Mouse (Mus musculus) kidney, postnatal 0 days (tissue): ENCODE measurements around the gene C130050O18Rik. TPM values are rescaled to one million over a fixed set of nuclear protein-coding genes. Genes with fewer than 3 reads are reported as not detected.
A peak's percentile ranks its signal among the peaks of the same experiment; 100 is the strongest.

Experiments
- ATAC-seq: fragments of 200-750 bp; cut with Nextera tagmentation; replicated peaks from 2 replicates; pipeline ENCODE4 v1.8.0; 2017; ENCODE audit warnings: low read depth, moderate number of reproducible peaks, moderate TSS enrichment, moderate library complexity; ENCODE audit not compliant: low FRiP score
- DNase-seq: peaks from one replicate; pipeline ENCODE4 v3.0.0-alpha.2; 2016; ENCODE audit warnings: low spot score
- H3K27ac ChIP-seq: fragments of 300-500 bp; sonication (generic); 2 replicates; pipeline ENCODE4 v1.5.1; 2014; ENCODE audit warnings: mild to moderate bottlenecking
- H3K27me3 ChIP-seq: fragments of 300-500 bp; sonication (generic); 2 replicates; pipeline ENCODE4 v1.6.1; 2014; ENCODE audit warnings: low read length, mixed read lengths; ENCODE audit not compliant: insufficient read depth
- H3K36me3 ChIP-seq: fragments of 300-500 bp; sonication (generic); 2 replicates; pipeline ENCODE4 v1.6.1; 2014; ENCODE audit warnings: low read length, mixed read lengths; ENCODE audit not compliant: insufficient read depth
- H3K4me1 ChIP-seq: fragments of 300-500 bp; sonication (generic); replicated peaks from 2 replicates; pipeline ENCODE4 v1.6.1; 2014; ENCODE audit warnings: antibody characterized with exemption, low read length, mixed read lengths; ENCODE audit not compliant: insufficient read depth
- H3K4me2 ChIP-seq: fragments of 300-500 bp; sonication (generic); 2 replicates; pipeline ENCODE4 v1.6.1; 2014; ENCODE audit warnings: mild to moderate bottlenecking, low read length, moderate library complexity, mixed read lengths
- H3K4me3 ChIP-seq: fragments of 300-500 bp; sonication (generic); replicated peaks from 2 replicates; pipeline ENCODE4 v1.5.1; 2014; ENCODE audit warnings: low read depth, low read length
- H3K9ac ChIP-seq: fragments of 300-500 bp; sonication (generic); 2 replicates; pipeline ENCODE4 v1.6.1; 2014; ENCODE audit warnings: low read depth, low read length
- H3K9me3 ChIP-seq: fragments of 300-500 bp; sonication (generic); replicated peaks from 2 replicates; pipeline ENCODE4 v1.6.1; 2016; ENCODE audit warnings: low read length, inconsistent platforms, mixed read lengths
- CTCF ChIP-seq: IDR thresholded peaks from 2 replicates; pipeline ENCODE4 v1.5.1; 2016; ENCODE audit warnings: antibody characterized with exemption, low read depth, mild to moderate bottlenecking, moderate library complexity
- WGBS: fragments of 180-500 bp; shearing (Covaris S2); extraction: QIAGEN DNeasy Blood & Tissue Kit; methylation state at CpG from one replicate; pipeline ENCODE4 v1.1.7; 2014; 5-methylcytosine and 5-hydroxymethylcytosine counted together
- polyA plus RNA-seq: library from polyadenylated mRNA; unstranded; fragments of >200 nt; fragmentation: Nextera tagmentation; extraction: Ambion mirVana; gene quantifications from 2 replicates; pipeline ENCODE4 v1.2.1, GENCODE M21; 2015

Gene C130050O18Rik
- polyA plus RNA-seq, 1 experiment from 2014 or later = 1.2 TPM

DNA sequence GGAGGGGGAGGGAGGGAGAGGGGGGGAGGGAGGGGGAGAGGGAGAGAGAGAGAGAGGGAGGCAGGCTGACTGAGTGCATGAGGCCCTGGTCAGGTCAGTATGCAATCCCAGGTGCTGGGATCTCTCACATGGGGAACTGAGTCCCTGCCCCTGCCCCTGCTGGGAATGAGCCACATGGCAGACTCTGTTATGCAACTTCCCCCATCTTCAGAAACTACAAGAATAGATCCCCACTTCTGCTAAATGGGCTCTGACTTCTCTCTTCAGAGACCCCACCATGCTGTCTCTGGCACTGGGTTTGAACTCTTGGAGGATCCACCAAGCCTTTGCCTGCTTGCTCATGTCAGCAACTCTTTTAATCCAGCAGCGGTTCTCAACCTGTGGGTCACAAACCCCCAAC, 39.3 kb upstream of the C130050O18Rik start:
- TF ChIP-seq CTCF = no peak
- DNase-seq (no peak), ATAC-seq (no peak)
- Histone ChIP-seq H3K4me3 (no peak overlapping the region), H3K4me2 (no peak overlapping the region), H3K27me3 (no peaks in the 10 kb centered on the region), H3K9me3 (no peaks in the 10 kb centered on the region), H3K36me3 (no peaks in the 10 kb centered on the region), H3K27ac (no peak overlapping the region), H3K9ac (no peak overlapping the region), H3K4me1 (peaks cover 13% of the 10 kb centered on the region)
- WGBS = 71% methylated on average over 1 of the region's 1 CpGs

DNA sequence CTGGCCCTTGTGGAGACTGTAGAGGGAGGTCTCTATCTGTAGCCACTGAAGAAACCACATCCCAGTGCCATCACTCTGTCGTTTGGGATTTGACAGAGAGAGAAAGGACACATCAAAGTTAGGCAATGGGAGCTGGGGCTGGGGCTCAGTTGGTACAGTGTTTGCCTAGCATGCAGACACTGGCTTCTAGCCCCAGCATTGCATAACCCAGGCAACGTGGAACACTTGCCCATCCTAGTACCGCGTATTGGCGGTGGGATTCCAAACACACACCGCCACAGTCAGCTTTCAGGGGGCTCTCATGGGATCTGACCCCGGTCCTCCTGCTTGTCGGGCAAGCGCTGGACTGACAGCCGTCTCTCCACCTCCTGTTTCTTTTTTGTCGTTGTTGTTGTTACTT, 38.6 kb upstream of the C130050O18Rik start:
- H3K27ac ChIP-seq = no peak overlapping the region
- H3K9ac ChIP-seq = no peak overlapping the region
- peaks cover 20% of the 10 kb centered on the region for H3K4me1 ChIP-seq
- ATAC-seq (no peak), DNase-seq (no peak)
- TF ChIP-seq CTCF = no peak
- 83% methylated on average over 11 of the region's 11 CpGs for WGBS
- H3K36me3 ChIP-seq = no peaks in the 10 kb centered on the region
- no peak overlapping the region for H3K4me2 ChIP-seq
- no peak overlapping the region for H3K4me3 ChIP-seq
- no peaks in the 10 kb centered on the region for H3K9me3 ChIP-seq
- H3K27me3 ChIP-seq = no peaks in the 10 kb centered on the region

DNA sequence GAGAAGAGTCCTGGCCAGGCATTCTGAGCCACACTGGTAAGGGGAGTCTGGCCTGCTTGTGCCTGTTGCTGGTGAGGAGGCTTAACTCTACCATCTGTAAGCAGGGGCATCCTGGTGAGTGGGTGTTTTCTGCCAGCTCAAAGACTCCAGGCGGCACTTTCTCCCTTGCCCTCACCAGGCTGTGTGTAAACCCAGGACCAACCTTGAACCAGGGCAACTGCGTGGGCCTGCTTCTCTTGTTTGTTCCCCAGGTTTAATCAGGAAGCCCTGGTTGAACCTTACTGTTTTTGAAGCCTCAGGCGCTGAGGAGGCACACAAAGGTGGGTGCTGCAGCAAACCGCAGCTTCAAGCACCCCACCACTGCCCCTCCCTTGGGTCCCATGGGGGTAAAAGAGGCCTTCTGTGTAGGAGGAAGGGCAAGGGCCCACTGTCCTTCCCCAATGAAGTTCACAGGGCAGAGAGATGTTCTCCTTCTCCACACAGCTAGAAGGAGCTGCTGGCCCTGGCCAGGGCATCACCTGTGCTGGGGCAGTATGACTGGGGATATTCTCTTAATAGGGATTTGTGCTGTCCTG, 37.1 kb upstream of the C130050O18Rik start:
- Histone ChIP-seq H3K4me1 (peaks cover 30% of the 10 kb centered on the region), H3K36me3 (no peaks in the 10 kb centered on the region), H3K4me3 (no peak overlapping the region), H3K9ac (no peak overlapping the region), H3K9me3 (no peaks in the 10 kb centered on the region), H3K27ac (peak overlapping the region; percentile 39; the same call in 1 of the 2 replicates), H3K27me3 (no peaks in the 10 kb centered on the region), H3K4me2 (no peak overlapping the region)
- WGBS = 83% methylated on average over 4 of the region's 4 CpGs
- ATAC-seq (no peak), DNase-seq (no peak)
- no peak for TF ChIP-seq CTCF

DNA sequence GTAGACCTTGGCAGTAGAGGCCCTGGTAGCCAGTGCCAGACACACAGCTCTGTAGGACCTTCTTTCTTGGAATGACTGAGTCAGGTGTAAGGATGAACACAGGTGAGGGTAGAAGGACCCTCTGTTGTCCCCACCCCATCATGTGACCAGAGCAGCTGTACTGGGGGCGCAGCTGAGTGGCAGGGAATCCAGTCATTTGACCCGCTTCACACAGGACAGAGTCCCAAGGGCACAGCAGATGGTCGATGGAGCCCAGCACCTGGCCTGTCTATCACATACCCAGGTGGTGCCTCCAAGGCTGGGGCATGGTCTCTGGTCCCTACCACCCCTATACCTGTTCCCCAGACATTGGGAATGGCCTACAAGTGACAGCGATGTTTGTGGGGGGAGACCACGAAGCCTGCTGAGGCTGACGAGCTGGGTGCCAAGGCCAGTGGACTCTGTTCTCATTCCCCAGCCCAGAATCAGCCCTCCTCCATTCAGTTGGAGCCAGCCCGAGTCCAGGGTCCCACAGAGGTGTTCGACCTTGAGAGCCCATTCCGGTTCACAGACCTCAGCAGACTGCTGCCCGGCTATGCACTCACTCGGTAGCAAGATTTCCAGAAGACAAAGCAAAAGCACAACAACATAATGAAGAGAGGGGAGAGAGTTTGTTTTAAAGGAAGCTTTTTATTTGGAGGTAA, 36.3 kb upstream of the C130050O18Rik start:
- 0 out of 2 replicates have a peak, but pooled peaks have one; percentile 21 for ATAC-seq
- Histone ChIP-seq H3K4me2 (no peak overlapping the region), H3K9me3 (no peaks in the 10 kb centered on the region), H3K4me1 (peaks cover 31% of the 10 kb centered on the region), H3K27me3 (no peaks in the 10 kb centered on the region), H3K9ac (no peak overlapping the region), H3K36me3 (no peaks in the 10 kb centered on the region), H3K27ac (peak overlapping the region; percentile 71), H3K4me3 (no peak overlapping the region)
- no peak for TF ChIP-seq CTCF
- DNase-seq = no peak
- 66% methylated on average over 11 of the region's 11 CpGs for WGBS

DNA sequence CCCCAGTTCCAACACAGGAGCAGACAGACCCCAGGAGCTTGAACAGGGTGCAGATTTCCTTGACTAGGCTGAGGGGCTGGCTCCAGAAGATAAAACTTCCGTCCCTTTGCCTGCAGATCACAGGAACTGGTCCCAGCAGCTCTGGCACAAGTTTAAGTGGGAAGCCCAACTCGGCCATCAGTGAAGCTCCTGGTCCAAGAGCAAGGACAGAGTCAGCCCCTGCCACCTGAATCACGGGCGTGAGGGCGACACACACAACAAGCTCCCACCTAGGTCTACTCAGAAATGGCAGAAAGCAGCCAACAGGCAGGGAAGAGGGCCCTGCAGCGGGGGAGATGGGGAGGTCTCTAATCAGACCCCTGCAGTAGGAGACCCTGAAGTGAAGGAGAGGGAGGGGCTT, 34.7 kb upstream of the C130050O18Rik start:
- Histone ChIP-seq H3K36me3 (no peaks in the 10 kb centered on the region), H3K9me3 (no peaks in the 10 kb centered on the region), H3K9ac (no peak overlapping the region), H3K4me3 (no peak overlapping the region), H3K27ac (peak overlapping the region; percentile 57; the same call in 1 of the 2 replicates), H3K27me3 (no peaks in the 10 kb centered on the region), H3K4me2 (no peak overlapping the region; the same call in 1 of the 2 replicates), H3K4me1 (peaks cover 25% of the 10 kb centered on the region)
- no peak for TF ChIP-seq CTCF
- no peak for ATAC-seq
- WGBS = 74% methylated on average over 6 of the region's 6 CpGs
- no peak for DNase-seq

DNA sequence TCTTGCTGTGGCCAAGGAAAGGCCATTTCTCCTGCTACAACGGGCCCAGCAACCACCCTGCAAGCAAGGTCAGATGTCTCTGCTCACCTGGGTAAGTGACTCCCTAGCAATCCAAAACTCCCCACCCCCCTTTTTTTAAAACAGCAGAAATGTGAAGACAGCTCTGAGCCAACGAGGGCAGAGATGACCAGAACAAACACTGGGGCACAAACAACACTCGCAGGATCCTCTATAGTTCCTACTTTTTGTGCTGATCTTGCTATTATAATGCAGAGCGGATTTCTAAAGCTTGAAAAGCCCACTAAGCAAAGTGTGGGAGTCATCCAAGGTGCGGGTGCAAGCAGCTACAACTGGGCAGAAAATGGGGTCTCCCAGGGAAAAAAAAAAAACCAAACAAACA, 34.0 kb upstream of the C130050O18Rik start:
- no peaks in the 10 kb centered on the region for H3K27me3 ChIP-seq
- DNase-seq = no peak
- peak overlapping the region; percentile 90 for H3K4me2 ChIP-seq
- H3K9me3 ChIP-seq = no peaks in the 10 kb centered on the region
- no peak for ATAC-seq
- peak overlapping the region; percentile 94; the same call in 1 of the 2 replicates for H3K27ac ChIP-seq
- peak overlapping the region; percentile 87 for H3K9ac ChIP-seq
- no peak for TF ChIP-seq CTCF
- peak overlapping the region; percentile 61 for H3K4me3 ChIP-seq
- H3K36me3 ChIP-seq = no peaks in the 10 kb centered on the region
- WGBS = 54% methylated on average over 5 of the region's 5 CpGs
- H3K4me1 ChIP-seq = peaks cover 24% of the 10 kb centered on the region
